Mouse (Mus musculus): ENCODE measurements around the gene Mzf1.

The Mzf1 gene

GRCm38 (mm10) chr7:13039181-13039580, 15.4 kb downstream of the Mzf1 start:
- H3K36me3 ChIP-seq (ENCODE audit: control insufficient read depth, insufficient read depth, low read length, poor library complexity, severe bottlenecking), result no peaks in the 10 kb centered on the region
- no peaks in the 10 kb centered on the region for H3K27me3 ChIP-seq (ENCODE audit: control insufficient read depth, insufficient read depth, low read length, poor library complexity, severe bottlenecking)
- no peak for DNase-seq (ENCODE audit: low read depth, low spot score)

GRCm38 (mm10) chr7:13038621-13039169, 15.9 kb downstream of the Mzf1 start:
- H3K36me3 ChIP-seq (ENCODE audit: control insufficient read depth, insufficient read depth, low read length, poor library complexity, severe bottlenecking), result no peaks in the 10 kb centered on the region
- H3K27me3 ChIP-seq (ENCODE audit: control insufficient read depth, insufficient read depth, low read length, poor library complexity, severe bottlenecking), result no peaks in the 10 kb centered on the region
- DNase-seq (ENCODE audit: low read depth, low spot score), result peak; percentile 33

- DNase-seq (ENCODE audit: low read depth, low spot score), result peak; percentile 99
- H3K36me3 ChIP-seq (ENCODE audit: control insufficient read depth, insufficient read depth, low read length, poor library complexity, severe bottlenecking), result no peaks in the 10 kb centered on the region; the same call in 1 of the 2 replicates
- H3K27me3 ChIP-seq (ENCODE audit: control insufficient read depth, insufficient read depth, low read length, poor library complexity, severe bottlenecking), result no peaks in the 10 kb centered on the region
These were observed 16.5 kb downstream of the Mzf1 start, which contains the start of gene Ube2m for GRCm38 (mm10) chr7:13037901-13038555. Gene Ube2m, minus strand, starts transcription at chr7:13038275.

- Histone ChIP-seq H3K27me3 (ENCODE audit: control insufficient read depth, insufficient read depth, low read length, poor library complexity, severe bottlenecking) (no peaks in the 10 kb centered on the region), H3K36me3 (ENCODE audit: control insufficient read depth, insufficient read depth, low read length, poor library complexity, severe bottlenecking) (no peaks in the 10 kb centered on the region; the same call in none of the 2 replicates)
- DNase-seq (ENCODE audit: low read depth, low spot score), result no peak
These were observed 17.2 kb downstream of the Mzf1 start for GRCm38 (mm10) chr7:13037366-13037765.

- DNase-seq (ENCODE audit: low read depth, low spot score), result no peak
- Histone ChIP-seq H3K27me3 (ENCODE audit: control insufficient read depth, insufficient read depth, low read length, poor library complexity, severe bottlenecking) (no peaks in the 10 kb centered on the region), H3K36me3 (ENCODE audit: control insufficient read depth, insufficient read depth, low read length, poor library complexity, severe bottlenecking) (no peaks in the 10 kb centered on the region; the same call in none of the 2 replicates)
These were observed 17.8 kb downstream of the Mzf1 start for GRCm38 (mm10) chr7:13036806-13037205.

GRCm38 (mm10) chr7:13035211-13035855, 19.2 kb downstream of the Mzf1 start:
- H3K36me3 ChIP-seq (ENCODE audit: control insufficient read depth, insufficient read depth, low read length, poor library complexity, severe bottlenecking), result peaks cover 3% of the 10 kb centered on the region
- no peaks in the 10 kb centered on the region for H3K27me3 ChIP-seq (ENCODE audit: control insufficient read depth, insufficient read depth, low read length, poor library complexity, severe bottlenecking)
- DNase-seq (ENCODE audit: low read depth, low spot score), result no peak

GRCm38 (mm10) chr7:13034148-13034977, 20.2 kb downstream of the Mzf1 start, which contains the start of gene Chmp2a:
Gene Chmp2a, minus strand, starts transcription at chr7:13034807.
- Histone ChIP-seq H3K36me3 (ENCODE audit: control insufficient read depth, insufficient read depth, low read length, poor library complexity, severe bottlenecking) (peaks cover 8% of the 10 kb centered on the region), H3K27me3 (ENCODE audit: control insufficient read depth, insufficient read depth, low read length, poor library complexity, severe bottlenecking) (no peaks in the 10 kb centered on the region)
- peak; percentile 98 for DNase-seq (ENCODE audit: low read depth, low spot score)

- peaks cover 14% of the 10 kb centered on the region for H3K36me3 ChIP-seq (ENCODE audit: control insufficient read depth, insufficient read depth, low read length, poor library complexity, severe bottlenecking)
- no peaks in the 10 kb centered on the region for H3K27me3 ChIP-seq (ENCODE audit: control insufficient read depth, insufficient read depth, low read length, poor library complexity, severe bottlenecking)
- no peak for DNase-seq (ENCODE audit: low read depth, low spot score)
These were observed 21.0 kb downstream of the Mzf1 start for GRCm38 (mm10) chr7:13033451-13034147.

GRCm38 (mm10) chr7:13032541-13032940, 22.0 kb downstream of the Mzf1 start:
- no peaks in the 10 kb centered on the region for H3K27me3 ChIP-seq (ENCODE audit: control insufficient read depth, insufficient read depth, low read length, poor library complexity, severe bottlenecking)
- H3K36me3 ChIP-seq (ENCODE audit: control insufficient read depth, insufficient read depth, low read length, poor library complexity, severe bottlenecking), result peaks cover 20% of the 10 kb centered on the region
- no peak for DNase-seq (ENCODE audit: low read depth, low spot score)

- no peak for DNase-seq (ENCODE audit: low read depth, low spot score)
- no peaks in the 10 kb centered on the region for H3K27me3 ChIP-seq (ENCODE audit: control insufficient read depth, insufficient read depth, low read length, poor library complexity, severe bottlenecking)
- H3K36me3 ChIP-seq (ENCODE audit: control insufficient read depth, insufficient read depth, low read length, poor library complexity, severe bottlenecking), result peaks cover 22% of the 10 kb centered on the region
These were observed 22.6 kb downstream of the Mzf1 start for GRCm38 (mm10) chr7:13031983-13032382.

- H3K27me3 ChIP-seq (ENCODE audit: control insufficient read depth, insufficient read depth, low read length, poor library complexity, severe bottlenecking), result no peaks in the 10 kb centered on the region
- peak; percentile 51 for DNase-seq (ENCODE audit: low read depth, low spot score)
- H3K36me3 ChIP-seq (ENCODE audit: control insufficient read depth, insufficient read depth, low read length, poor library complexity, severe bottlenecking), result peaks cover 27% of the 10 kb centered on the region
These were observed 23.5 kb downstream of the Mzf1 start for GRCm38 (mm10) chr7:13031069-13031468.

GRCm38 (mm10) chr7:13028986-13029385, 25.6 kb downstream of the Mzf1 start:
- DNase-seq (ENCODE audit: low read depth, low spot score), result no peak
- peaks cover 27% of the 10 kb centered on the region for H3K36me3 ChIP-seq (ENCODE audit: control insufficient read depth, insufficient read depth, low read length, poor library complexity, severe bottlenecking)
- H3K27me3 ChIP-seq (ENCODE audit: control insufficient read depth, insufficient read depth, low read length, poor library complexity, severe bottlenecking), result no peaks in the 10 kb centered on the region

GRCm38 (mm10) chr7:13025511-13026112, 29.0 kb downstream of the Mzf1 start:
- H3K27me3 ChIP-seq (ENCODE audit: control insufficient read depth, insufficient read depth, low read length, poor library complexity, severe bottlenecking), result no peaks in the 10 kb centered on the region
- peaks cover 24% of the 10 kb centered on the region for H3K36me3 ChIP-seq (ENCODE audit: control insufficient read depth, insufficient read depth, low read length, poor library complexity, severe bottlenecking)
- DNase-seq (ENCODE audit: low read depth, low spot score), result no peak

- Histone ChIP-seq H3K36me3 (ENCODE audit: control insufficient read depth, insufficient read depth, low read length, poor library complexity, severe bottlenecking) (peaks cover 23% of the 10 kb centered on the region), H3K27me3 (ENCODE audit: control insufficient read depth, insufficient read depth, low read length, poor library complexity, severe bottlenecking) (no peaks in the 10 kb centered on the region)
- DNase-seq (ENCODE audit: low read depth, low spot score), result no peak
These were observed 29.8 kb downstream of the Mzf1 start for GRCm38 (mm10) chr7:13024805-13025204.
